Mouse (Mus musculus) heart, postnatal 0 days (tissue): Measurements from ENCODE around the gene Speg.

Experiments used
- CTCF ChIP-seq: IDR thresholded peaks from 2 replicates; pipeline ENCODE4 v1.5.1; 2016; ENCODE audit warnings: antibody characterized with exemption, control low read depth, low read depth
- EP300 ChIP-seq: IDR thresholded peaks from 2 replicates; pipeline ENCODE4 v1.6.1; 2016; ENCODE audit warnings: antibody characterized with exemption, low read depth

GRCm38 (mm10) chr1:75388898-75389515 lies 13.9 kb downstream of the Speg start:
- TF ChIP-seq CTCF: no peak
- no peak for TF ChIP-seq EP300
